ENCODE assay signal across 17 mouse cellular contexts in genomic region chr8:61843776-61844175, GRCm38 (mm10). TPM values are rescaled to one million over a fixed set of nuclear protein-coding genes. Genes with fewer than 3 reads are reported as not detected.
"Had no signal": no experiment of that assay in that cellular context is flagged by ENCODE, and none has a peak within 500 bp of the region (broad histone marks: within the 10 kb centered on the region; RNA-seq: fewer than 3 reads in every experiment).

No protein-coding gene starts in this region.

- H3K36me3 ChIP-seq: liver, embryonic 13.5 days; lung, embryonic 15.5 days; midbrain, embryonic 15.5 days; neural tube, embryonic 13.5 days; stomach, embryonic 15.5 days had no signal

- H3K4me2 ChIP-seq: liver, embryonic 13.5 days; lung, embryonic 15.5 days; midbrain, embryonic 11.5 days; midbrain, embryonic 15.5 days; neural tube, embryonic 13.5 days; stomach, embryonic 15.5 days had no signal

- H3K9me3 ChIP-seq: liver, embryonic 13.5 days; lung, embryonic 15.5 days; megakaryocyte, embryonic 14.5 days; midbrain, embryonic 15.5 days; neural tube, embryonic 13.5 days; stomach, embryonic 15.5 days had no signal

- H3K4me3 ChIP-seq: left cerebral cortex, adult 2 months; liver, embryonic 13.5 days; lung, embryonic 15.5 days; megakaryocyte, embryonic 14.5 days; midbrain, embryonic 15.5 days; neural tube, embryonic 13.5 days; stomach, embryonic 15.5 days had no signal

- H3K27me3 ChIP-seq: liver, embryonic 13.5 days; lung, embryonic 15.5 days; megakaryocyte, embryonic 14.5 days; midbrain, embryonic 15.5 days; neural tube, embryonic 13.5 days; stomach, embryonic 15.5 days had no signal

- H3K4me1 ChIP-seq: liver, embryonic 13.5 days; megakaryocyte, embryonic 14.5 days; midbrain, embryonic 15.5 days had no signal

- H3K27ac ChIP-seq: left cerebral cortex, adult 2 months; liver, embryonic 13.5 days; lung, embryonic 15.5 days; macrophage; midbrain, embryonic 15.5 days; neural tube, embryonic 13.5 days; stomach, embryonic 15.5 days had no signal

- ATAC-seq: liver, postnatal 0 days; midbrain, embryonic 15.5 days had no signal

- H3K9ac ChIP-seq: liver, embryonic 13.5 days; liver, postnatal 0 days; lung, embryonic 15.5 days; midbrain, embryonic 15.5 days; neural tube, embryonic 13.5 days; stomach, embryonic 15.5 days had no signal

- DNase-seq: kidney, postnatal 25 days; liver; liver, embryonic 13.5 days; liver, postnatal 0 days; lung, postnatal 14 days; retina, postnatal 1 day; right cerebral cortex, postnatal 4 days; thymus, postnatal 36 days had no signal

RNA-seq across cellular contexts. Expression of gene Palld, which starts 58.7 kb away (rescaled TPM):
- total RNA-seq: monocyte, adult 5-6 weeks had no signal
